13 mouse cellular contexts compared by ENCODE assay signal in the genomic region with DNA sequence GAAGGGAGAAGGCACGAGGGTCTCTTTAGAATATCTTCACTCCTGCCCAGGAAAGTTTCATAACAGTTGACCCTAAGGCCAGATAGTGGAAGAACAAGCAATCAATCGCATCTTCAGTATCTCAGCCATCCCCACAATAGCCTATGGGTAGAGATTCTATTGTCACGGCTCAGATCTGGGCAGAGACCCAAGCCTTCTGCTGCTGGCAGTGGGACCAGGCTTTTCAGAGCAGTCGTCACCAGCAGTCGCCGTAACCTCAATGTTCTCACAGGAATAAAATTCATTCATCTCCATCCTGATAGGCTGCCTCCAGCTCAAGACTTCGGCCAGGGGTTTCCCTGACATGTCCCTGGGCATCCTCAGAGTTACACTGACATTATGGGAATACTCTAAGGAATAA.
DNase-seq lines count a peak whose midpoint lies in the region; TF ChIP-seq lines count a peak whose summit lies in the region.
"Had no signal": no experiment of that assay in that cellular context is flagged by ENCODE, and none has a peak within 500 bp of the region (broad histone marks: within the 10 kb centered on the region; RNA-seq: fewer than 3 reads in every experiment).

No protein-coding gene starts in this region.

- intact Hi-C loops in gastrocnemius, postnatal 14 days (cut with DNase I; ENCODE audit: low total_unique reads) = no loop called here
- intact Hi-C loops in gastrocnemius, adult 2 months (cut with DNase I) = no loop called here

- H3K27me3 ChIP-seq in thymus, adult 2 months (ENCODE audit: control insufficient read depth, insufficient read depth, low read length) = no peaks in the 10 kb centered on the region
- H3K27me3 ChIP-seq: limb, embryonic 15.5 days; megakaryocyte, embryonic 14.5 days; neural tube, embryonic 13.5 days had no signal

- no peak overlapping the region for H3K4me3 ChIP-seq in gastrocnemius, adult 2 months
- no peak overlapping the region for H3K4me3 ChIP-seq in thymus, adult 2 months (ENCODE audit: control insufficient read depth, insufficient read depth, low read length)
- H3K4me3 ChIP-seq: erythroblast, embryonic 14.5 days; limb, embryonic 15.5 days; megakaryocyte, embryonic 14.5 days; neural tube, embryonic 13.5 days had no signal

- no peak for TF ChIP-seq POLR2A in thymus, adult 2 months (IDR thresholded peaks at IDR 0.05; ENCODE audit: control insufficient read depth, extremely low read depth, insufficient read depth, low read length, poor library complexity)

- WGBS in thymus, adult 2 months = 90% methylated on average over 7 of the region's 7 CpGs

- no peaks in the 10 kb centered on the region for H3K36me3 ChIP-seq in thymus, adult 2 months (ENCODE audit: control insufficient read depth, insufficient read depth, low read length)
- H3K36me3 ChIP-seq: limb, embryonic 15.5 days; neural tube, embryonic 13.5 days had no signal

- TF ChIP-seq CTCF in gastrocnemius, adult 2 months (IDR thresholded peaks at IDR 0.05) = no peak
- TF ChIP-seq CTCF in thymus, adult 2 months (IDR thresholded peaks at IDR 0.05; ENCODE audit: borderline replicate concordance, control insufficient read depth, extremely low read depth, insufficient read depth, low read length, poor library complexity) = no peak

- H3K27ac ChIP-seq in gastrocnemius, adult 2 months = no peak overlapping the region
- no peak overlapping the region for H3K27ac ChIP-seq in thymus, adult 2 months (ENCODE audit: control insufficient read depth, insufficient read depth, low read length)
- H3K27ac ChIP-seq: limb, embryonic 15.5 days; neural tube, embryonic 13.5 days had no signal

- no peaks in the 10 kb centered on the region for H3K4me1 ChIP-seq in thymus, adult 2 months (replicated peaks; ENCODE audit: control insufficient read depth, insufficient read depth, low read length)
- H3K4me1 ChIP-seq: limb, embryonic 15.5 days; megakaryocyte, embryonic 14.5 days; neural tube, embryonic 13.5 days had no signal

- peak; percentile 20 for DNase-seq in gastrocnemius, postnatal 14 days
- DNase-seq in gastrocnemius, adult 2 months = no peak
- peak; percentile 94 for DNase-seq in cerebellum, postnatal 14 days
- DNase-seq in layer of hippocampus, postnatal 25 days (ENCODE audit: extremely low spot score in 1 of 2, low spot score in 1 of 2) = peak; percentile 37 to 59
- peak; percentile 34 to 50 for DNase-seq in right cerebral cortex, postnatal 36 days (ENCODE audit: low spot score in 2 of 2)
- DNase-seq in c-Kit-positive CD71-positive TER-119-positive erythroid progenitor cells, embryonic 14.5 days (ENCODE audit: low spot score) = no peak
- no peak for DNase-seq in lung, adult 18-20 months
- no peak for DNase-seq in thymus, adult 2 months
- DNase-seq: kidney, adult 18-20 months had no signal

Comparison
In these comparisons a context has a peak if more than half of its experiments do, and no peak if none do; other contexts are left out.
1. DNase-seq: peak in gastrocnemius, postnatal 14 days (single experiment), cerebellum, postnatal 14 days (2 of 2), layer of hippocampus, postnatal 25 days (2 of 2) and right cerebral cortex, postnatal 36 days (2 of 2); none in gastrocnemius, adult 2 months (single experiment), c-Kit-positive CD71-positive TER-119-positive erythroid progenitor cells, embryonic 14.5 days (single experiment), lung, adult 18-20 months (0 of 2) and thymus, adult 2 months (single experiment).